Mouse (Mus musculus): ENCODE results near the gene Eml6. TPM values are rescaled to one million over a fixed set of nuclear protein-coding genes. Genes with fewer than 3 reads are reported as not detected.

Gene Eml6
- polyA plus RNA-seq, 1 experiment from 2014 or later, result 0.84 TPM

GRCm38 (mm10) chr11:29823141-29823540 lies 202.7 kb downstream of the Eml6 start:
- Histone ChIP-seq H3K9ac (ENCODE audit: low read length) (no peak overlapping the region), H3K4me1 (ENCODE audit: control insufficient read depth in 2 of 2, insufficient read depth in 2 of 2, low read length in 2 of 2) (peaks cover 8 to 21% of the 10 kb centered on the region in 2 experiments), H3K36me3 (ENCODE audit: control insufficient read depth, insufficient read depth, low read length) (no peaks in the 10 kb centered on the region), H3K27ac (replicated peaks in 1 of 2; ENCODE audit: control insufficient read depth in 1 of 2, insufficient read depth in 1 of 2, low read depth in 2 of 2, low read length in 2 of 2) (no peak overlapping the region), H3K4me3 (ENCODE audit: control insufficient read depth in 1 of 2, insufficient read depth in 1 of 2, low read depth in 1 of 2, low read length in 2 of 2) (no peak overlapping the region), H3K27me3 (ENCODE audit: control insufficient read depth, insufficient read depth, low read length) (no peaks in the 10 kb centered on the region), H3K4me2 (ENCODE audit: low read length) (no peak overlapping the region), H3K9me3 (ENCODE audit: control insufficient read depth, low read length) (no peaks in the 10 kb centered on the region)
- no peak for ATAC-seq (ENCODE audit: insufficient number of reproducible peaks, insufficient read depth, low FRiP score, low read depth)
- 78% methylated on average over 2 of the region's 2 CpGs for WGBS

DNA sequence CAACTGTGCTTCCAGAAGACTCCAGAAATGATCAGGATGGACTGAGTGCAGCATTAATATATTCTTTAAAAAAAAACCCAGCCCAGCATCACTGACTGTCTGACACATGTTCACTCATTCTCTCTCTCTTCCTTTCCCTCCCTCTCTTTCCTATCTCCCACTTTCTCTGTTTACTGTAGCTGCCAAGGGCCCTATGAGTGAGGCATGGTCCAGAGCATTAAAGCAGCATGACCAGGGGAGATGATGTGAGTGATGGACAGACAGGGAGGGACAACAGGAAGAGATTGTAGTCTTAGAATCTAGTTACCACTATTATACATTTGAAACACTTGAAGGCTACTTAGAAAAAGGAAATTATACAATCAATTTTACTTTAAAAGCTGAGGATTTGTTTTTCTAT lies 210.2 kb downstream of the Eml6 start:
- ATAC-seq (ENCODE audit: insufficient number of reproducible peaks, insufficient read depth, low FRiP score, low read depth), result no peak
- H3K27me3 ChIP-seq (ENCODE audit: control insufficient read depth, insufficient read depth, low read length), result no peaks in the 10 kb centered on the region
- H3K4me1 ChIP-seq (ENCODE audit: control insufficient read depth in 2 of 2, insufficient read depth in 2 of 2, low read length in 2 of 2), result peaks cover 6 to 19% of the 10 kb centered on the region in 2 experiments
- no peaks in the 10 kb centered on the region for H3K36me3 ChIP-seq (ENCODE audit: control insufficient read depth, insufficient read depth, low read length)
- no peaks in the 10 kb centered on the region for H3K9me3 ChIP-seq (ENCODE audit: control insufficient read depth, low read length)
- no peak overlapping the region for H3K4me3 ChIP-seq (ENCODE audit: control insufficient read depth in 1 of 2, insufficient read depth in 1 of 2, low read depth in 1 of 2, low read length in 2 of 2)
- H3K4me2 ChIP-seq (ENCODE audit: low read length), result no peak overlapping the region
- peak overlapping the region in 1 of 2 experiments; percentile 42; a peak in 3 of 4 replicates for H3K27ac ChIP-seq (replicated peaks in 1 of 2; ENCODE audit: control insufficient read depth in 1 of 2, insufficient read depth in 1 of 2, low read depth in 2 of 2, low read length in 2 of 2)
- H3K9ac ChIP-seq (ENCODE audit: low read length), result no peak overlapping the region

DNA sequence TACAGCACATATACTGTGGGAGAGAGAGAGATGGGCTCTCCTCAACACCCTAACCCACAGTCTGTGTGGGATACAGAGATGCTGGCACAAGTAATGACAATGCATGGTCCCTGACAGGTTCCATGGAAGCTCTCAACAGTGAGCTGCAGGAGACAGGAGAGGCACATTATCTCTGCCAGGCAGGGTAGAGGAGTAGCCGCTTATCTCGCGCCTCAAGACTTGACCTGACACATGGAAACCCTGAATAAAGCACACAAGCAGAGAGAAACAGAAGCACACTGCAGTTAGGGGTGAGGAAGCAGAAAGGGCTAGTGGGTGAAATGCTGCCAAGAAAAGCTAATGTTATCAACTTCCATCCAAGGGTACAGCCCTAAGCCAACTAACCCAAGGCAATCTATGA lies 210.6 kb downstream of the Eml6 start:
- Histone ChIP-seq H3K4me1 (ENCODE audit: control insufficient read depth in 2 of 2, insufficient read depth in 2 of 2, low read length in 2 of 2) (peaks cover 6 to 19% of the 10 kb centered on the region in 2 experiments), H3K4me3 (ENCODE audit: control insufficient read depth in 1 of 2, insufficient read depth in 1 of 2, low read depth in 1 of 2, low read length in 2 of 2) (no peak overlapping the region), H3K27me3 (ENCODE audit: control insufficient read depth, insufficient read depth, low read length) (no peaks in the 10 kb centered on the region), H3K9me3 (ENCODE audit: control insufficient read depth, low read length) (no peaks in the 10 kb centered on the region), H3K4me2 (ENCODE audit: low read length) (no peak overlapping the region), H3K9ac (ENCODE audit: low read length) (no peak overlapping the region), H3K36me3 (ENCODE audit: control insufficient read depth, insufficient read depth, low read length) (no peaks in the 10 kb centered on the region), H3K27ac (replicated peaks in 1 of 2; ENCODE audit: control insufficient read depth in 1 of 2, insufficient read depth in 1 of 2, low read depth in 2 of 2, low read length in 2 of 2) (peak overlapping the region in 1 of 2 experiments; percentile 42; a peak in 3 of 4 replicates)
- ATAC-seq (ENCODE audit: insufficient number of reproducible peaks, insufficient read depth, low FRiP score, low read depth), result no peak
- 5% methylated on average over 3 of the region's 3 CpGs for WGBS

DNA sequence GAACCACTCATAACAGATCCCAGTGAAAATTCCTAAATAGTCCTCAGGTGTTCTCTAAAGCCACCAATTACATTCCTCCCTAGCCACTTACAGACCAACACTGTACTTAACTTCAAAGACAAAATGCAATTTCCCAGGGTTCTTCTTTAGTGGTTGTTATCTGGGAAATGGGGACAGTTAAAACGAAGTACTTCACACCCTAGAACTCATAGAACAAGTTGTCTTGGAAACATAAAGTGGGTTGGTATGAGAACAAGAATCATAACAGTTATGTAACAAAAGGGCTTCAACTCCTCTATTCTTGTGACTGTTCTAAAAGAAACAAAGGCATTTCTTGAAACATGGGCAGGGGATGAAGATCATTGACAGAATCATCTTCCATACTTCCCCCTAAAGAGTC lies 212.6 kb downstream of the Eml6 start:
- Histone ChIP-seq H3K36me3 (ENCODE audit: control insufficient read depth, insufficient read depth, low read length) (no peaks in the 10 kb centered on the region), H3K4me3 (ENCODE audit: control insufficient read depth in 1 of 2, insufficient read depth in 1 of 2, low read depth in 1 of 2, low read length in 2 of 2) (no peak overlapping the region), H3K4me2 (ENCODE audit: low read length) (no peak overlapping the region), H3K27ac (replicated peaks in 1 of 2; ENCODE audit: control insufficient read depth in 1 of 2, insufficient read depth in 1 of 2, low read depth in 2 of 2, low read length in 2 of 2) (no peak overlapping the region), H3K9ac (ENCODE audit: low read length) (no peak overlapping the region), H3K27me3 (ENCODE audit: control insufficient read depth, insufficient read depth, low read length) (no peaks in the 10 kb centered on the region), H3K9me3 (ENCODE audit: control insufficient read depth, low read length) (no peaks in the 10 kb centered on the region), H3K4me1 (ENCODE audit: control insufficient read depth in 2 of 2, insufficient read depth in 2 of 2, low read length in 2 of 2) (peaks cover 10 to 29% of the 10 kb centered on the region in 2 experiments)
- WGBS, result 81% methylated on average over 1 of the region's 1 CpGs
- ATAC-seq (ENCODE audit: insufficient number of reproducible peaks, insufficient read depth, low FRiP score, low read depth), result no peak

DNA sequence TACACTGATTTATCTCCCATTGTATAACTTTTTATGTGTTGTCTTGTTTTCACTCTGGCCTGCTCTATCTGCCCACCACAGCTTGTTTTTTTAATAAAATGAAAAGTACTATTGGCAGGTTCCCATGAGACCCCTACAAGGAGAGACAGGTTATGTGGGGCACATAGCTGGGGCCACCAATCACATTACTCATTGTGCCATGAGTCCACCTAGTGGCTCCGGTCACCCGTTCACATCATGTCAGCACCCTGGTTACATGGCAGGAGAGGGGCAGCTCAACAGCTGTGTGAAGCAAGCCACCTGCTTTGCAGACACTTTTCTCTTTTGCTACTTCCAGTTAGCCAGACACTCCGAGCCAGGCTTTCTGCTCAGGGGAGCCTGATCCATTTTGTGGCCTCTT lies 213.4 kb downstream of the Eml6 start:
- no peak overlapping the region for H3K9ac ChIP-seq (ENCODE audit: low read length)
- no peaks in the 10 kb centered on the region for H3K9me3 ChIP-seq (ENCODE audit: control insufficient read depth, low read length)
- WGBS, result 48% methylated on average over 3 of the region's 3 CpGs
- H3K4me1 ChIP-seq (ENCODE audit: control insufficient read depth in 2 of 2, insufficient read depth in 2 of 2, low read length in 2 of 2), result peaks cover 10 to 33% of the 10 kb centered on the region in 2 experiments
- no peak for ATAC-seq (ENCODE audit: insufficient number of reproducible peaks, insufficient read depth, low FRiP score, low read depth)
- H3K4me2 ChIP-seq (ENCODE audit: low read length), result no peak overlapping the region
- H3K4me3 ChIP-seq (ENCODE audit: control insufficient read depth in 1 of 2, insufficient read depth in 1 of 2, low read depth in 1 of 2, low read length in 2 of 2), result no peak overlapping the region
- H3K36me3 ChIP-seq (ENCODE audit: control insufficient read depth, insufficient read depth, low read length), result no peaks in the 10 kb centered on the region
- no peaks in the 10 kb centered on the region for H3K27me3 ChIP-seq (ENCODE audit: control insufficient read depth, insufficient read depth, low read length)
- no peak overlapping the region for H3K27ac ChIP-seq (replicated peaks in 1 of 2; ENCODE audit: control insufficient read depth in 1 of 2, insufficient read depth in 1 of 2, low read depth in 2 of 2, low read length in 2 of 2)

DNA sequence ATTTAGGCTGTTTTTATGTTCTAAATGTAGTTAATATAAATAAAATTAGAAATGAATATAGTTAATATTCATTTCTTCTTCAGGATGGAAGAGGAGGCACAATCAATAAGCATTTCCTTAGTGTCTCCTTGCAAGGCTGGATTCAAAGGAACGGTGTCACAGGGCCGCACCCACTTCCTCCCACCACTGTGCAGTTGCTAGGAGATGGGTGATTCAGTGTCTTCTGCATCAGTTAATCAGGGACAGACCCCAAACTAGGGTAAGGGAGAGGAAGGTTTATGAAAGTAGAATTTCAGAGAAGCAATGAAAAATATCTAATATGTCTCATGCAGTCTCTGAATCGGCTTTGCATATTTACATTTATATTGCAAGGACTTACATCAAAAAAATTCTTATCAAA lies 215.5 kb downstream of the Eml6 start:
- H3K4me2 ChIP-seq (ENCODE audit: low read length), result no peak overlapping the region
- H3K9me3 ChIP-seq (ENCODE audit: control insufficient read depth, low read length), result no peaks in the 10 kb centered on the region
- H3K4me1 ChIP-seq (ENCODE audit: control insufficient read depth in 2 of 2, insufficient read depth in 2 of 2, low read length in 2 of 2), result peaks cover 11 to 30% of the 10 kb centered on the region in 2 experiments
- ATAC-seq (ENCODE audit: insufficient number of reproducible peaks, insufficient read depth, low FRiP score, low read depth), result no peak
- H3K4me3 ChIP-seq (ENCODE audit: control insufficient read depth in 1 of 2, insufficient read depth in 1 of 2, low read depth in 1 of 2, low read length in 2 of 2), result no peak overlapping the region
- no peak overlapping the region for H3K27ac ChIP-seq (replicated peaks in 1 of 2; ENCODE audit: control insufficient read depth in 1 of 2, insufficient read depth in 1 of 2, low read depth in 2 of 2, low read length in 2 of 2)
- 89% methylated on average over 3 of the region's 3 CpGs for WGBS
- no peaks in the 10 kb centered on the region for H3K36me3 ChIP-seq (ENCODE audit: control insufficient read depth, insufficient read depth, low read length)
- no peaks in the 10 kb centered on the region for H3K27me3 ChIP-seq (ENCODE audit: control insufficient read depth, insufficient read depth, low read length)
- H3K9ac ChIP-seq (ENCODE audit: low read length), result no peak overlapping the region

- H3K9ac ChIP-seq (ENCODE audit: low read length), result no peak overlapping the region
- WGBS, result 88% methylated on average over 7 of the region's 7 CpGs
- ATAC-seq (ENCODE audit: insufficient number of reproducible peaks, insufficient read depth, low FRiP score, low read depth), result no peak
- no peaks in the 10 kb centered on the region for H3K36me3 ChIP-seq (ENCODE audit: control insufficient read depth, insufficient read depth, low read length)
- H3K4me1 ChIP-seq (ENCODE audit: control insufficient read depth in 2 of 2, insufficient read depth in 2 of 2, low read length in 2 of 2), result peaks cover 9 to 27% of the 10 kb centered on the region in 2 experiments
- H3K27me3 ChIP-seq (ENCODE audit: control insufficient read depth, insufficient read depth, low read length), result no peaks in the 10 kb centered on the region
- 0 out of 2 replicates have a peak overlapping the region, but pooled peaks have one; percentile 1 for H3K4me2 ChIP-seq (ENCODE audit: low read length)
- H3K4me3 ChIP-seq (ENCODE audit: control insufficient read depth in 1 of 2, insufficient read depth in 1 of 2, low read depth in 1 of 2, low read length in 2 of 2), result no peak overlapping the region
- no peaks in the 10 kb centered on the region for H3K9me3 ChIP-seq (ENCODE audit: control insufficient read depth, low read length)
- H3K27ac ChIP-seq (replicated peaks in 1 of 2; ENCODE audit: control insufficient read depth in 1 of 2, insufficient read depth in 1 of 2, low read depth in 2 of 2, low read length in 2 of 2), result peak overlapping the region; percentile 68 to 71
These were observed 216.7 kb downstream of the Eml6 start for GRCm38 (mm10) chr11:29808981-29809589.

All from heart, embryonic 14.5 days (tissue).